Mouse (Mus musculus): ENCODE data around the gene Asz1. TPM values are rescaled to one million over a fixed set of nuclear protein-coding genes. Genes with fewer than 3 reads are reported as not detected.

Gene Asz1
- total and polyA plus RNA-seq, 3 experiments = not detected

GRCm38 (mm10) chr6:18127206-18127983 lies 18.5 kb upstream of the Asz1 start:
- no peak for TF ChIP-seq TAL1 (IDR thresholded peaks at IDR 0.05; ENCODE audit: low read length)
- no peak for TF ChIP-seq USF1 (IDR thresholded peaks at IDR 0.05; ENCODE audit: low read depth, low read length)
- no peak for TF ChIP-seq ZMIZ1 (IDR thresholded peaks at IDR 0.05; ENCODE audit: low read depth, low read length)
- H3K79me2 ChIP-seq (ENCODE audit: control insufficient read depth, insufficient read depth, low read length, poor library complexity) = no peaks in the 10 kb centered on the region
- no peak overlapping the region for H3K4me3 ChIP-seq (ENCODE audit: control insufficient read depth in 1 of 2, insufficient read depth in 1 of 2, low read depth in 2 of 2, low read length in 2 of 2)
- H3K9me3 ChIP-seq (replicated peaks; ENCODE audit: insufficient read depth, low read length) = no peaks in the 10 kb centered on the region
- DNase-seq (ENCODE audit: low read depth, low spot score) = no peak
- no peaks in the 10 kb centered on the region for H3K4me1 ChIP-seq (ENCODE audit: control insufficient read depth in 1 of 2, insufficient read depth in 2 of 2, low read length in 2 of 2)
- no peaks in the 10 kb centered on the region for H3K36me3 ChIP-seq (ENCODE audit: control insufficient read depth in 1 of 2, insufficient read depth in 2 of 2, low read length in 2 of 2)
- no peak overlapping the region for H3K27ac ChIP-seq (ENCODE audit: control insufficient read depth, low read depth, low read length)
- no peak overlapping the region for H3K9ac ChIP-seq (ENCODE audit: control insufficient read depth, low read depth, low read length, poor library complexity, severe bottlenecking)
- H3K27me3 ChIP-seq (ENCODE audit: control insufficient read depth in 1 of 2, insufficient read depth in 2 of 2, low read length in 2 of 2) = no peaks in the 10 kb centered on the region; a peak in 1 of 4 replicates

- no peak overlapping the region for H3K9ac ChIP-seq (ENCODE audit: control insufficient read depth, low read depth, low read length, poor library complexity, severe bottlenecking)
- no peaks in the 10 kb centered on the region for H3K4me1 ChIP-seq (ENCODE audit: control insufficient read depth in 1 of 2, insufficient read depth in 2 of 2, low read length in 2 of 2)
- no peak for DNase-seq (ENCODE audit: low read depth, low spot score)
- H3K27ac ChIP-seq (ENCODE audit: control insufficient read depth, low read depth, low read length) = no peak overlapping the region
- H3K27me3 ChIP-seq (ENCODE audit: control insufficient read depth in 1 of 2, insufficient read depth in 2 of 2, low read length in 2 of 2) = no peaks in the 10 kb centered on the region; a peak in 1 of 4 replicates
- H3K9me3 ChIP-seq (replicated peaks; ENCODE audit: insufficient read depth, low read length) = no peaks in the 10 kb centered on the region
- no peak for TF ChIP-seq ELF1 (IDR thresholded peaks at IDR 0.05; ENCODE audit: low read depth, low read length)
- no peak for TF ChIP-seq TCF12 (IDR thresholded peaks at IDR 0.05; ENCODE audit: low read depth, low read length)
- TF ChIP-seq ZNF384 (IDR thresholded peaks at IDR 0.05; ENCODE audit: low read depth, low read length) = no peak
- H3K79me2 ChIP-seq (ENCODE audit: control insufficient read depth, insufficient read depth, low read length, poor library complexity) = no peaks in the 10 kb centered on the region
- no peaks in the 10 kb centered on the region for H3K36me3 ChIP-seq (ENCODE audit: control insufficient read depth in 1 of 2, insufficient read depth in 2 of 2, low read length in 2 of 2)
- H3K4me3 ChIP-seq (ENCODE audit: control insufficient read depth in 1 of 2, insufficient read depth in 1 of 2, low read depth in 2 of 2, low read length in 2 of 2) = no peak overlapping the region
These were observed 12.0 kb downstream of the Asz1 start for GRCm38 (mm10) chr6:18096861-18097260.

- TF ChIP-seq MAX (IDR thresholded peaks at IDR 0.05; ENCODE audit: low read length) (no peak), USF2 (IDR thresholded peaks at IDR 0.05; ENCODE audit: borderline replicate concordance in 1 of 2, insufficient read depth in 1 of 2, low read depth in 1 of 2, low read length in 2 of 2) (no peak), POLR2A (IDR thresholded peaks at IDR 0.05; ENCODE audit: control insufficient read depth in 1 of 2, insufficient read depth in 1 of 2, low read depth in 1 of 2, low read length in 2 of 2, poor library complexity in 1 of 2) (no peak), EP300 (IDR thresholded peaks at IDR 0.05; ENCODE audit: low read depth in 1 of 2, low read length in 2 of 2) (no peak)
- Histone ChIP-seq H3K27me3 (ENCODE audit: control insufficient read depth in 1 of 2, insufficient read depth in 2 of 2, low read length in 2 of 2) (no peaks in the 10 kb centered on the region; a peak in 2 of 4 replicates), H3K9me3 (replicated peaks; ENCODE audit: insufficient read depth, low read length) (no peaks in the 10 kb centered on the region), H3K4me1 (ENCODE audit: control insufficient read depth in 1 of 2, insufficient read depth in 2 of 2, low read length in 2 of 2) (no peaks in the 10 kb centered on the region), H3K79me2 (ENCODE audit: control insufficient read depth, insufficient read depth, low read length, poor library complexity) (no peaks in the 10 kb centered on the region), H3K4me3 (ENCODE audit: control insufficient read depth in 1 of 2, insufficient read depth in 1 of 2, low read depth in 2 of 2, low read length in 2 of 2) (no peak overlapping the region), H3K36me3 (ENCODE audit: control insufficient read depth in 1 of 2, insufficient read depth in 2 of 2, low read length in 2 of 2) (no peaks in the 10 kb centered on the region), H3K27ac (ENCODE audit: control insufficient read depth, low read depth, low read length) (no peak overlapping the region), H3K9ac (ENCODE audit: control insufficient read depth, low read depth, low read length, poor library complexity, severe bottlenecking) (no peak overlapping the region)
- no peak for DNase-seq (ENCODE audit: low read depth, low spot score)
These were observed 19.8 kb downstream of the Asz1 start for GRCm38 (mm10) chr6:18089098-18089497.

Data from MEL (cell line).